Mouse (Mus musculus) large intestine, adult 2 months (tissue): ENCODE measurements around the gene Plcb1. TPM values are rescaled to one million over a fixed set of nuclear protein-coding genes. Genes with fewer than 3 reads are reported as not detected.

Source experiments
- DNase-seq: peaks from one replicate; pipeline ENCODE4 v3.0.0-alpha.2; 2012; ENCODE audit warnings: low read depth, low spot score
- WGBS: fragments of 180-500 bp; shearing (Covaris S2); methylation state at CpG from one replicate; pipeline ENCODE4 v1.1.7; 2018; 5-methylcytosine and 5-hydroxymethylcytosine counted together
- polyA plus RNA-seq: library from polyadenylated mRNA; depleted of rRNA; stranded (reverse); fragments of >200 nt; gene quantifications from 2 replicates; pipeline ENCODE4 v1.2.3, GENCODE M21; 2012

Plcb1 gene
- polyA plus RNA-seq, 1 experiment, result 0.68 TPM

DNA sequence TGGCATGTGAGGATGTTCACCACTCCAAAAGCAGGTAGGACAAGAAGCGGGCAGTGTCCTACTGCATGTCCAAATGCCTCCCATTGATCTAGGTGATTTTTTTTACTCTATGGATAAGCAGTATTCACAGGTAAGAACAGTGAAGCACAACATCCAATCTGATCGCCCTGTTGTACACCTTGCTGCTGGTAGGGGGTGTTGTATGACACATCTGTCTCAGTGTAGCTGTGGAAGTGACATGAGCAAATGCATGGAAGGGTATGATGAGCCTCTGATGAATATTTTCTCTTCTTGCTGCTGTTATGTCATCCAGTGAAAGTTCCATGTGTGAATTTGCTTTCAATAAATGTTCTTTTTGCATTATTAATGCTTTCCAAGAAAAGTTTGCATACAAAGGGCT is 115.7 kb downstream of the Plcb1 start:
- DNase-seq, result no peak
- WGBS, result 88% methylated on average over 2 of the region's 2 CpGs

DNA sequence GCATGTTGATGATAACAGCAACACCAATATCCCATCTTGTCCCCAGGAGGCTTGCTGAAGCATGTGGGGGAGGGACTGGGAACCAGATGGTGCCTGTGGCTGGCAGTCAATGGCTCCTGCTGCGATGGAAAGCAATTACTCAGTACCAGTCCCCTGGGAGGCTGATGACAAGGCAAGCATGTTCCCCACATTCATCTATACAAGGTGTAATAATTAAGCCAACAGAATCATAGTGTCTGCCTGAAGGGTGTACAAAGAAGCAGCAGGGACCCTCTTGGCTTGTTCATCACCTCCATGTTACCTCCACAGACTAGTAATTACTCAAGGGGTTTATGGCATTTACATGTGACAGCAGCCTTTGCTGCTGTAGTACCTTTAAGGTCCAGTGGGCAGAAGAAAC is 125.0 kb downstream of the Plcb1 start:
- WGBS, result 70% methylated on average over 1 of the region's 1 CpGs
- no peak for DNase-seq

DNA sequence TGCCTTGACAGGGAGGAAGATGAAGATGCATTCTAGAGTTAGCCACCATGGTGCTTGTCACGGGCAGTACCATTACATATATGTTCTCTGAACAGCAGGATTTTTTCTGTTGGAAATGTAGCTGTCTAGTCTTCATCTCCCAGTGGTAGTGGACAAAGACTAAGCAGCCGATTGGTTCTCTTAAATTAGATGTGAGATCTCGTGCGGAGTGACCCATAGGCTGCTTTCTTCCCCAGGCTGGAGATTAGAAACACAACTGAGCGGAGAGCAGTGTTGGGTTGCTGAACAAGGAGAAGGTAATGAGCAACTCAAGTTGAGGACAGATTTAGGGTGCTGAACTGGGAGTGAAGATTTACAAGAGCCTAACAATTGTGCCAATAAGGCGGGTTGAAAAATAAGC is 125.5 kb downstream of the Plcb1 start:
- WGBS, result 88% methylated on average over 6 of the region's 6 CpGs
- no peak for DNase-seq

DNA sequence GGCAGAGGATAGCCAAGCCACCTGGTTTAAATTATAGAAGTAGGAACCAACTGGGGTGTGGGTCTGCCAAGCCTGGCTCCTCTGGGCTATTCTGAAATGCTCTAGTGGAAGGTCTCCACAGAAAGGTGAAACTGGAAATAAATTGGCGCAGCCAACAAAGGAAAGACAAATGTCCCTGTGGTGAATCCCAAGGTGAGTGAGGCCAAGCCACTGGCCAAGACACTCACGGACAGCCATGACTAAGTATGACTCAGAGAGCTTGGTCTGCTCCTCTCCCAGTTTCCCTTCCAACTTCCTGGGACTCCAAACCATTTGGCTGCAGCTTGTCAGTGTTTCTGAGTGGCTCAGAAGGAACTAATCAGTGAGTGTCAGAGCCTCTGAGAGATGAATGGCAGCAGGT is 126.7 kb downstream of the Plcb1 start:
- WGBS, result 73% methylated on average over 2 of the region's 2 CpGs
- DNase-seq, result no peak

DNA sequence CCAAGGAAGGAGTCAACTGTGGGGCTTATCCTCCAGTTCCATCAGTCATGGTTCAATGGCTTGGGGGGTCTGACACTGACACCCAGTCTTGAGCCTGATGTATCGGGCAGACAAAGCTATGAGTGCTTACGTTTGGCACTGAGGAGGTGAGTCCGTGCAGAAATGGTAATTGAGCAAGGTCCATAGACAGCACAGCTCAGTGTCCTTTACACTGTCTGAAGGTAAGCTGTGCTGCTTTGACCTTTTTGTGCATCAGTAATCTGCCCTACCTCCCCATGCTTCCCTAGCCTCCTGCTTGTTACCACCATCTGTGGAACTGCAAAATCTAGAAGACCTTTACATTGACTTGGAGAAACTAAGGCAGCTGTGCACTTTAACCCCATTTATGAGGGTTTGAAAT is 127.7 kb downstream of the Plcb1 start:
- 73% methylated on average over 3 of the region's 3 CpGs for WGBS
- DNase-seq, result no peak

DNA sequence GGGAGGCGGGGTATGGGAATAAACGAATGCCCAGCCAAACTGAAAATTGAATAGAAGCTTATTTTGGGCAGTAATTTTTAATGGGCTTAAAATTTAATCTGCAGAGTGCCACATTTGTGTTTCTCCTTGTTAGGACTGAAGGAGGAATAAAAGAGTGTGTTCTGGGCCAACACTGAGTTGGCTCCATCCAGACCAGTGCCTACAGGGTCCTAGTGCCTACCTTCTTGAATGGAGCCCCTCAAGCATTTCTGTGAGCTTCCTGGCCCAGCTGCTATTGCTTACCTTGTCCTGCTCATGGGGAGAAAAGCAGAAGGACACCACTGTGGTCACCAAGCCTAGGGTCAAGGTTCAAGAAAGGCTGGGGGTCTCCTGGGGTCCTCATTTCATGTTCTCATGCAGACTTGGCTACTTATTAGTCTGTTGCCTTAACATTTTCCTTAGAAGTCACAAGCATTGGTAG is 128.3 kb downstream of the Plcb1 start:
- WGBS, result 45% methylated on average over 2 of the region's 2 CpGs
- DNase-seq, result no peak

DNA sequence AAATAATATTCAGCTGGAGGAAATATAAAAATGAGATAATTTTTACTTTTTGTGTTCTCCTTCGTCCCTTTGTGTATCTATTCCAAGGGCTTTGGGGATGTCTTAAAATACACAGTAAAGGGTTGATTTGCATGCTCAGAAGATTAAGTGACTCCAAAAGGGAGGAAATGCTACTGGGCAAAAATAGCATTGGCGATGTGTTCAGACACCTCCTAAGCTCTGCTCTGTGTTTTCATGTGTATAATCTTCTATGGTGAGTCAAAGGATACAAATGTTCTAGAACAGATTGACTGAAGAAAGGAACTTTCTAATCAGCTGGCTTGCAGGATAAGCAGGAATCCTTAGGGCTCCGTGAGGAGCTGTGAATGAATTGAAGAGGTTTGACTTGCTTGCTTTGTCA is 129.2 kb downstream of the Plcb1 start:
- DNase-seq, result no peak
- 74% methylated on average over 3 of the region's 3 CpGs for WGBS

DNA sequence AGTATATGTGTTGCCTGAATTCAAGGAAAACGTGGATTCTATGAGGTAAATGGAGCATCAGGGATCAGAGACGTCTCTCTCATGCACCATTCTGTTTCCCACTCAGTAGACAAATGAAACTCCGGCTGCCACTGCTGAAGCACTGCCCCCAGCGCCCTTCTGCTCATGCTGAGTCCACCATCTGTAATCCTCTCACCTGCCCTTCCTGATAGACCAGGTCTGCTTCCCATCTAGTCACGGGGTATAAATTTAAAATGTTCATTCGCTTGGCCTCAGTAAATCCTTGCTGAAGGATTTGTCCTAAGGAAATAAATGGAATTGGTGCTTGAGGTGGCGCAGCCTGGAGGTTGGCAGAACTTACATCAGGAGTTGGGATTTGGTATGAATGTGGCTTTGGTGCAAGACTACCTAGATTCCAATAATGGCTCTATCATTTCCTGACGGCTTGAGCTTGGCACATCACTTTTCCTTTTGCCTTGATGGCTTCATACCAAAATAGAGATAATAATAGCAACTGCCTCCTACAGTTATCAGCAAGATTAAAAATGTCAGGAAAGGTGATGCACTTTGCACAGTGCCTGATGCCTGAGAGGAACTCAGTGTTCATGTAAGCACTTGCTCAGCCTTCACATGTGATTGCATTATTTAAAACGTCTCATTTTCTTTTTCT is 134.9 kb downstream of the Plcb1 start:
- 87% methylated on average over 9 of the region's 9 CpGs for WGBS

DNA sequence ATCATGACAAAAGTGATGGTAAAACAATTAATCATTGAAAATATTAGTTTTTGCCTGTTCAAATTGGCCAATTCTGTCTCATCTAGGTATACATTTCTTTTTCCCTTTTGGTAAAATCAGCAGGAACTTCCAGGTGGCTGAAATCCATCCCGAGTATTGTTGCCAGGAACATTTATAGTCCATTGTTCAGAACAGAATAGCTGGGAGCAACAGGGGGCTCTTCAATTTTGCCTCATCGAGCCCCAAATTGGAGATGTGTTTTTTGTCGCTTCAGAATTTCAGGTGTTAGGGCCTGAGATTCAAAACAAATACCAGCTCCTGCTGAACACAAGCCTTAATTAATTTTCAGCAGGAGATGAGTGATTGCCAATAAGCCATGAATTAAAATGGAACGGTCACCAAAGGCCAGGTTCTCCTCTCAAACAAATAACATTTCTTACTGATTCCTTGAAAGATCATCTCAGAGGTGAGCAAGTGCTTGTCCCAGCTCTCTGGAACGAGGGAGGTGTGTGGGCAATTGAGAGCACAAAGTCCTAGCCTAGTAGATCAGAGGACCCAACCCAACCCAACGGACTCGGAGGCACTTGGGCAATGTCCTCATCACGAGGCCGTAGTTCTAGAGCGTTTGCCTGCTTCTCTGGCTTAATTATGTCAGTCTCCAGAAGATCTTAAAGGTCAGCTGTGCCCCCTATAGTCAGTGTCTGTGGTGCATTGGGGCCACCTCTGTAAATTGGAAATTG is 136.9 kb downstream of the Plcb1 start:
- 65% methylated on average over 10 of the region's 10 CpGs for WGBS
- no peak for DNase-seq

More for the DNA sequence above, 134.9 kb downstream of the Plcb1 start:
- DNase-seq, result no peak

DNA sequence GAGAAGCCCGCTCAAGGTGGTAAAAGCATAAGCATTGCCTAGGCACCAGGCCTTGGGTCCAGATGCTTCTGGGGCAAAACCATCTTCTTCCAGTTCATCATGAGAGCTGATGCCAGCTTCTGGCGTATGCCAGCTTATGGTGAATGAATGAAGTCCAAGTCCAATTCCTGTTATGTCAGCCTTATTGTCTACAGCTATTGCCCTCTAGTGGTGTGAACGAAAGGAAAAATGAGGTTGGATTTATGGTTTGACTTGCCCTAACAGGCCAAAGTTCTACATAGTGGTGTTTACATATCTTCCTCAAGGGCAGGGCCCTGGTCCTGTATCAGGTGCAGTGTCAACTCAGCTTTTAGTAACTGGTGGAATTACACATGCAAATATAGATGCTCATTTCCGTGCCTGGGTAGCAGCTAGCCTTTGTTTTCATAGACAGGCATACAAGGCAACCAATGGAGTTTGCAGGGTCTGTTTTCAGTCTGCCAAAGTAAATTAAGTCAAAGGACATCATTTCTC is 138.3 kb downstream of the Plcb1 start:
- no peak for DNase-seq
- 66% methylated on average over 4 of the region's 4 CpGs for WGBS

DNA sequence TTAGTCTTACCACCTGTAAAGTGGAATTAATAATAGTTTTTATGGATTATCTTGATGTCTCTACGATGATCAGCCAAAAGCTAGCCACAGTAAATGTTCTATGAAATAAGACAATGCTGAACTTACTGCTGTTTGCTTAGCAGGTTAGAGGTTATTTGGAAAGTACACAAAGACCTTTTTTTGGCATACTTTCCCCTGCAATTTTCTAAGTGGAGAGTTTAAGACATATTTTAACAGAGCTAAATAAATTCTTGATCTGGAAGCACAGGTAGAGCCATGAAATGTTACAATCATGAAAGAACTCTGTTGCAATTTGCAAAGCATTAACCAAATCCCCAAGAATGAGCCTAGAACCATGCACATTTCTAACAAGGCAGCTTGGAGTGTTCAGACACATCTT is 140.4 kb downstream of the Plcb1 start:
- no peak for DNase-seq
- WGBS, result 23% methylated on average over 1 of the region's 1 CpGs

DNA sequence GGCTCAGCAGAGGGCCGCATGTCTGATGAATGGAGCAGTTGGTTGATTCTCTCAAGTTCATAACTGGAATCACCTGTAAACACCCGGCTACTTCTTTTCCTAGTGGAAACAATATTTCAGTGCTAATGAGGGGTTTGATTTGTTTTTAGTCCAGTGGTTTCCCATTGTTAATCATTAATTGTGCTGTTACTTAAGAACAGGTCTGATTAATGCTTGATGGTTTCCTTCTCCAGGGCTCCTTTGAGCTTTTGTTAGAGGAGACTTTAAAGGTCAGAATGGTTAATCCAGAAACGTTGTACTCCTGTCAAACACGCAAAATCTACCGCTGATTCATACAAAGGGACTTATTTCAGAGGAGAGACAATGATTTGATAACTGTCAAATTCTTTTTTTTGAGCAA is 141.2 kb downstream of the Plcb1 start:
- WGBS, result 78% methylated on average over 5 of the region's 5 CpGs
- DNase-seq, result no peak

DNA sequence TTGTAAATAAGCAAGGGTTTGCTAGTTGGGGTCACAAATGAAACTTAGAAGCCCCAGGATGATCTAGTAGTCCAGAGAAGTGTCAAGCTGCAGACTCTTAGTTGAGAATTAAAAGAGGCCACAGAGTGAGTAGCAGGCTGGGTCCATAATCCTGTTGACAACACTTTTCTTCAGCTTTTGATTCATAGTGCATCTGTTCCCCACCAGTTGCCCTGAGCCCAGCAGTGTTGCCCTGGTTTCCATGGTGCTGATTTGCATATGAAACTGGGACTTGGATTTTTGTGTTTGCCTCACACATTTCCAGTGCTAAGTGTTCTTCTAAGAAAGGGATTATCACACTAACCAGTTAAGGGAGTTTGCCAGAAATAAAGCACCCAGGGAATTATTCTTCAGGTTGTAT is 143.6 kb downstream of the Plcb1 start:
- DNase-seq, result no peak

DNA sequence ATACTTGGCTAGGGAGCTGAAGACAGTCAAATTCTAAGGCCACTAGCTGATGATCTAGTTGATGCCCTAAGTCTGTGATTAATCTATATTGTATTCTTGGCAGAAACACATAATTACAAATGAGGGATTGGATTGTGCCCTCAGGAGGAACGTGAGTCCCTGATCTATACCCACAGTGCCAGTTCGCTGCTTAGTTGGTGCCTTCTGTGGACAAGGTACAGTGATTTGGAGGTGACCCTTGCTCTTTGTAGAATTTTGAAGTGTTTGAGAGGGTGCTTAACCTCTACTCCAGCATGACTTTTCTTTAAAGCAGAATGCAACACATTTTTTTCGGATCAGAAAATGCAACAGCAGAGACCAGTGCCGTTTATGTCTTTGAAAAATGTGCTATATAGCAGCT is 145.1 kb downstream of the Plcb1 start:
- WGBS, result 82% methylated on average over 4 of the region's 4 CpGs
- no peak for DNase-seq

DNA sequence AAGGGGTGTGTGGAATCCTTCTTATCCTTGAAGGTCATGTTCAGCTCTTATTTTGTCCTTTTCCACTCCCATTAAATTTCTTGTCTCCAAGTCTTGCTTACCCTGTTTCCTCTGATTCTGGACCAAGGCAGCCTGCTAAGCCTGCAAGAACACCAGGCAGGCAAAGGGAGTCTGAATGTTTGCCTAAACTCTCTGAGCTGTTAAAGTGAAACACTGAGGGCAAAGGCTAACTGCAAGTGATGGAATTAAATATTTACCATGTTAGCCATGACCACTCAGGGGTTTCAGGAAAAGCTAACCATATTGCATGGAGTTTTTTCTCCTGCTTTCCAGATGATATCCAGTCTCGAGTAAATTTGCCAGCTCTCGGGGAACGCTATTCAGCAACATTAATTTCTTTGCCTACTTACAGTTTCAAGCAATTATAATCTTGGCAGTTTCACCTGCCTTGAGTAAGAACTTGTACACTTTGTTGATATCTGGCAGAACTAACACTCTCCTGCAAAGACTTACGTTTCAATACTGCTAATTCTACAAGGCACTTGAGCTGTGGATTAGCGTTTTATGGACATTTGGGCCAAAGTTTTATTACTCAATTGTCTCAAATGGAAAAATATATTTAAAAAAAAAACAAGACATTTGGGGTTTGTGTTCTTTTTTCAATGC is 146.0 kb downstream of the Plcb1 start:
- DNase-seq, result peak; percentile 14
- WGBS, result 23% methylated on average over 5 of the region's 5 CpGs

DNA sequence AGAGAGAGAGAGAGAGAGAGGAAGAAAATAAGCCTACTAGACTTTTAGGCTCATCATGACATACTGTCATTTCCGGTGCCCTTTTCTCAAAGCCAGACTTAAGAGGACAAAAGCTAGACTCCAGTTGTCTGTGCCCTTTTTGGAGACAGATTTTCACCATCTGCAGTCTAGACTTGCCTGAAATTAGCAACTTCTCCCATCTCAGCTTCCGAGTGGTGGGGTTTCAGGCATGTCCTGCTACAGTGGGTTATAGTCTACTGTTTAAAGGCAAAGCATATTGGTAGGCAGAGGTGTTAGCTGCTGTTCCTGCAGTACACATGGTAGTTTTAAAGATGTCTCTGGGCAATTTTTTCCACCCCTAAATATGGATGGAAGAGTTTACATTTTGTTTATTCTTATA is 149.6 kb downstream of the Plcb1 start:
- WGBS, result 93% methylated on average over 2 of the region's 2 CpGs

DNA sequence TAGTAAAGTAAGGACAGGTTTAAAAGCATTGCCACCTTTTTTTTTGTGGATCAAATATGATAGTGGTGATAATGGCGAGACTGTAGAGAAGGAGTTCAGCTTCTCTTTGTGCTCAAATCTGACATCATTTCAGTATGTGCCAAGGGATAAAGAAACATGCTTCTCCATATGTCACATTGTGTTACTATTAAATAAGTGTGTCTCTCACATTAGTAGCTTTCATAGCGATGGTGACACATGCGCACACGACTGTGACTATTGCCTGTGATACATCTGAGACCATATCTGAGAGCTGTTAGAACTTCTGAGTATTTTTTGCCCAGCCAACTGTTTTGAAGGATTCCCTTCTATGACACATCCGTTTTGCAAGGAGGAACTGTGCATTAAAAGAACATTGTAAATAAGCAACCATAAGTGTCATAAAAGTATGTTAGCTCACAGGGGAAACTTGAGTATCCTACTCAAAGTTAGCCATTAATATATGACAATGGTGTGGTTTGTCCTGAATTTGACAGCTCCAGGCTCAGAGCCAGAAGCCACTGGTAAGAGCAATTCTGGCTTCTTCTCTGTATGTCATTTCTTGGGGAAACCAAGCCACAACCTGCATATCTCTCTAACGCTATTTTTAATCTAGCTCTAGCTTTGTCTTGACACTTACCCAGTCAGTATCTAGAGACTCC is 150.2 kb downstream of the Plcb1 start:
- no peak for DNase-seq
- WGBS, result 54% methylated on average over 6 of the region's 6 CpGs

More for the DNA sequence above, 149.6 kb downstream of the Plcb1 start:
- no peak for DNase-seq

DNA sequence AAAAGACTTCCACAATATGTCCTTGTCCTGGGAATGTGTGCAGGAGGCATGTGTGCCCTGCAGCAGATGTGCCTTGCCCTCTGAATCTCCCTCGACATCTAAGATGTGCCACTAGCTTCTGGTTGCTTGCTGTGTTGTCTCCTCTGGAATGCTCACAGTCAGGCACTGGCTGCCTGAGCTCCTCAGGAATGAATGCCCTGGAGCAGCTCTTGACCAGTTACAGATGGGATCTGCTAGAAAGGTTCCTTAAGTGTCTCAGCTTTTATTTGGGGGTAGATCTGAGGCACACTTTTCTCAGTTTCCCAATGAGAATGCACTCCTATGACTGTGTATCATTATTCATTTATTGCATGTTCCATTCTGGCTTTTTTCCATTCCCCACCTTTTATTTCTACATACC is 151.8 kb downstream of the Plcb1 start:
- WGBS, result 44% methylated on average over 1 of the region's 1 CpGs
- no peak for DNase-seq

DNA sequence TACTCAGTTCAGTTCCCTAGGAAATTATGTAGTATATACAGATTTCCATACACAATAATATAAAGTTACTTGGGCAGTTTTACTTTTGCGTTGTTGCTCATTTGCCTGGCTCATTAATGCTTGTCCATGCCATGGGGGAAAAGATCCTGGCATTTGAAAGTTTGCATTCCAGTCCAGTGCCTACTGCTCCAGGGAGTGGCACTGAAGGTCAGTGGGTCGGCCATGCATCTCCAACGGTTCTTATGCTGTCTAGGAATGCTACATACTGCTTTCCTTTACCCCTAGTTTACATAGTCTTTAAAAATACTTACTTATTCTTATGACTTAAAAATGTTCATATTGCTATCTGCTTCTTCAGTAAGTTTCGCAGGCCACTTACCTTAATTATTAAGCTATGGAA is 156.2 kb downstream of the Plcb1 start:
- WGBS, result 57% methylated on average over 4 of the region's 4 CpGs

DNA sequence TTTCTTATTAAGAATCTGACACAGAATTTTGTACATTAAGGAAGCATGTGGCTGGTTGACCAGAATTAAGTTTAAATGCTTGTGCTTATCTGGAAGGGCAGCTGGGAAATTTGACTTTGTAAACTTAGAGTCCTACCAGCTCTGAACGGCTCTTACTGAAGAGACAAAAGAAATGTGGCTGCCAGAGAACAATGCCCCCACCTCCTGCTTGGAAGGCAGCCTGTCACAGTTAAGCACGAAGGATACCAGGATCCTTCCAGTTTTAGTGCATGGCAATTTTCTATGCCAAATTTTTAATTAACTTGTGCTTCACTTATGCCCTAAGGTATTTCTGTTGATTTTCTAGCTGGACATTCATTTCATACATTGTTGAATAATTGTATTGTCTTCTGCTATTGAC is 157.1 kb downstream of the Plcb1 start:
- WGBS, result 56% methylated on average over 2 of the region's 2 CpGs
- DNase-seq, result no peak

More for the DNA sequence above, 156.2 kb downstream of the Plcb1 start:
- no peak for DNase-seq
